Mouse (Mus musculus) layer of hippocampus, postnatal 14 days (tissue): ENCODE measurements around the gene Dixdc1. TPM values are rescaled to one million over a fixed set of nuclear protein-coding genes. Genes with fewer than 3 reads are reported as not detected.

Source experiments
- DNase-seq, 2 experiments: peaks; one replicate each; pipeline ENCODE4 v3.0.0; 2021 to 2022; ENCODE audit warnings: low spot score in 2 of 2, mixed read lengths in 1 of 2
- long read RNA-seq, 2 experiments: library from polyadenylated mRNA; stranded (forward); transcript quantifications; one replicate each; pipeline ENCODE4 v2.0.0; 2021
- total RNA-seq, 2 experiments: library from RNA; stranded (reverse); gene quantifications; 2 replicates each; pipeline ENCODE4 v1.2.3; 2021

The Dixdc1 gene
- 10 to 100 TPM; 75.2 to 79.8 TPM for total RNA-seq
- long read RNA-seq, experiment 1, full-length matches to known transcripts: 3 of 45 reads
- long read RNA-seq, experiment 1, partial matches to known transcripts: 6 of 45 reads
- long read RNA-seq, experiment 1, other reads (novel, unspliced or antisense): 36 of 45 reads
- long read RNA-seq, experiment 2, full-length matches to known transcripts: 2 of 43 reads
- long read RNA-seq, experiment 2, partial matches to known transcripts: 10 of 43 reads
- long read RNA-seq, experiment 2, other reads (novel, unspliced or antisense): 31 of 43 reads

DNA sequence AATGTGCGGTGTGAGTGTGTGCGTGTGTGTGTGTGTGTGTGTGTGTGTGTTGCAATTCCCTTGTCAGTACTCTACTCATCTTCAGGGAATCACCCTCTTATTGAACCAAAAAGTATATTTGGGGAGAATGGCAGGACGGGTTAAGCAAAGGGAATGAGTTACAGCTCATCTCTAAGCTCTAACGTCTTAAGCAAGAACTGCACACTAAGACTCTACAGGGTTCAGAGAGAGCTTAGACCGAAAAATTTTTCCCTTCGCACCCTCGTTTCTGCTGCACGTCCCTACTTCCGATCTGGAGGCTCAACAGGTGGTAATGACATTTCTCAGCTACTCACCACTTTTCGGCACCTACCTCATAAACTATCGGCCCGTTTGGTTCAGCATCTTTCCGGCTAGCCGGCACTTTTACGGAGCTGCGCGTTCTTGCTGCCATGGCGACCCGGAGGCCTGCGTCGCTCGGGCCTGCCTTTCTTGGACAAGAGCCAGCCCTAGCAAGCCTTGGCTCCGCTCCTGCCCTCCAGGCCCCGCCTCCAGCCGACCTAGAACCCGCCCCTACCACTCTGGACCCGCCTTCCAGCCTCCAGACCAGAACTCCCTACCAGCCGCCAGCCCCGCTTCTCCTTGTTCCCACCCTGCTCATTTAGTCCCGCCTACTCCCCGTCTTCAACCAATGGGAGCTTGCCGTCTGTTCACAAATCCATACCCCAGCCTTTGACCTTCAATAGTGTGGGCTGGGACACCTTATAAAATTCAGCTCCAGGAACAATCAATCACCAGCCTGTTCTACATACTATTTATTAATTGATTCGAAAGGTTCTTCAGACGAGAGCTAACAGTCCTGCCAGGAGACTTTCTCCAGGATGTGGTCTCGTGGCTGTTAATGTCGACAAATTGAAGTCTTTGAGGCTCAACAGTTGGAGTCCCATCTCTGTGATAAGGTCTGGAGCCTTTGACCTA lies at the start of gene Dixdc1:
Dixdc1 (minus strand) TSS at position 604 of the 957 bp plus-strand sequence.
- DNase-seq: peak; percentile 91

DNA sequence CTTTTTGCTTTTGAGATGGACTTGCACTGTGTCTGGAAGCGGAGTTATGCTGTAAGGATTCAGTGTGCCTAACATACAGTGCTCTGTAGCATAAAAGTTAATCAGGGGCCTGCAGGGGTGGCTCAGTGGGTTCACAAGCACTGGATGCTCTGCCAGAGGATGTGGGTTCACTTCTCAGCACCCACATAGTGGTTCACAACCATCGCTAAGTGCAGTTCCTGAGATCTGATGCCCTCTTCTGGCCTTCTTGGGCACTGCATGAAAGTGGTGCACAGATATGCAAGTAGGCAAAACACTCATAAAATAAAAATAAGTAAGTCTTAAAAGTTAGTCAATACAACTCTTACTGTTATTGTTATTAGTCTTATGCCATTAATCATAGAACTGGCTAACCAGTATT lies 42.8 kb upstream of the Dixdc1 start:
- DNase-seq: no peak

DNA sequence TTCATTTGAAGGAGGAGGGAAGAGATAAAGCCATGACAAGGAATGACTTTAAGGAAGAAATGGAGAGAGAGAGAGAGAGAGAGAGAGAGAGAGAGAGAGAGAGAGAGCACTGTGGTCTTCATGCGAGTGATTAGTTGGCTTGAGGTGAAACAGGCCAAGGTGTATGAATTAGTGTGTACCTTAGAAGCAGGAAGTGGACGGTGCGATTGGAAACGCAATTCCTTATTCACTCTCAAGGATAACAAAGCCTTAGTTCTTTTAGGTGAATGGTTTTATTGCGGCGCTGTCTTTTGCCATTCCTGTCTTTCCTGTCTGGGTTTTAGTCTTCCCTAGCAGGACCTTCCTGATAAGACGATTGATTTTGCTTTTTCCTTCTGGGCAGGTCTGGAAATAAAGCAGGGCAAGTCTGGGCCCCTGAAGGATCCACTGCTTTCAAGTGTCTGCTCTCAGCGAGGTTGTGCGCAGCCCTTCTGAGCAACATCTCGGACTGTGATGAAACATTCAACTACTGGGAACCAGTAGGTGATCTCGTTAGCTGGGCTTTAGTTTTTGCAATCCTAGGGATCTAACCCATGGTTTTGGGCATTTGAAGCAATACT lies 36.9 kb upstream of the Dixdc1 start:
- no peak for DNase-seq

DNA sequence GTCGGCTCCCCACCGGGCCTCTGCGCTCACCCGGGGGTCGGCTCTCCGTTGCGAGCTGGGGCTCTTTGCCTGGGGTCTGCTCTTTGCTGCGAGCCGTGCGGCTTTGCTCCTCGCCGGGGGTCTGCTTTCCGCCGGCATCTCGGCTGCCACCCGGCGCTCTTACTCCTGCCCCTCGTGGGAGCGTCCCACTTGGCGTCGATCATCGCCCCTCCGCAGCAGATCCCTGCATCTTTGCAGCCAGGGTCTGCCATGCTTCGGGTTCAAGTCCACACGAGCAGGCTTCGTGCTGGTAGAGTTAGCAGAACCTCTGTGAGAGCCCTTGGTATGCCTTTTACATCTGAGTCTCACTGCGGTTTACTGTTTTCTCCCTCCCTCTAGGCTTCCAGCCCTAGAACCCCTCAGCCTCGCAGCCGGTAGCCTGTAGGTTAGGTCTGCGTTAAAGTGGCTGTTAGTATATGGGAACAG lies 36.4 kb upstream of the Dixdc1 start:
- no peak for DNase-seq

DNA sequence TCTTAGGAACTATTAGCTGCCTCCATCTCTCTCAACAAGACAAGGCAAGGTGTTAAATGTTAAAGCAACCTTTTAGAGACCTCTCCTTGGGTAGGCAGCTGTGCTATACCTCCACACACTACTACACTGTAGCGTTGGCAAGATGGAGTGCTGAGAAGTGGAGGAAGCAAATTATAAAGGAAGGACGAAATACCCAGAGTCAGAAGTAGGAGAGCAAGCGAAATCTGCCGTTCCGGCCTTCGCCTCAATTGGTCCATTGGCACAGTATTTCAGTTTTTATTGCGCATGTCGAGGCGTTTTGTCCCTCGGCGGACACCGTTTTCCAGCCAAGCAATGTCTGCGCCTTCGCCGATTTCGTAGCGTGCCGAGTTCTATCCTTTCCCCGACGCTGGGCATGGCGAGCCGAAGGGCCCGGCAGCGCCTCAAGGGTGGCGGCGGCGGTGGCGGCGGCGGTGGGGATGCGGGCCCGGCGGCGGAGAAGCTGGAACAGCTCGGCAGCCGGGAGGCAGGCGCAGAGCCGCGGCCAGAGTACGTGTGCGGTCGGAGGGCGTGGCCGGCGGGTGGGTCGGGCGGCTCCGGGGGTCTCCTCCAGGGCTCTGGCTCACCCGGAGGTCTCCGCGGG lies 35.8 kb upstream of the Dixdc1 start, which contains the start of the genes Alg9 and 1110032A03Rik:
Alg9 (plus strand) TSS at position 29 of the 622 bp plus-strand sequence.
1110032A03Rik (minus strand) TSS at position 530 of the 622 bp plus-strand sequence.
- peak; percentile 87 to 90 for DNase-seq

DNA sequence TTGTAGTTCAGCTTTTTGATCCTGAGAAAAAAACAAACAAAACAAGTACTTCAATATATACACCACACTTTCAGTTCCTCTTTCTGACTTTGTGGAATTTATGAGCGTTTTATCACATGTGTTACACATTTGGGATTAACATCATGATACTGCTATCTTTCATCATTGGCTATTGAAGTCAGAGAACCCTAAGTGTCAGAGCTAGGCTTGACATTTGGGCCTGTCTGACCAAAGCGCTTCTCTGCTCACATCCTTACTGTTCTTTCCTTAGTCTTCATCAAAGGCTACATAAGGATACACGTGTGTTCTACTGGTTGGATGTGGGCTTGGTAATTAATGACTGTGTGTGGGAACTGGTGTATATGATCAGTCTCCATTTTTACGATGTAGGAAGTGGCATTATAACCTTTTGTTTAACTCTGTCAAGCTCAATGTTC lies 34.7 kb upstream of the Dixdc1 start:
- DNase-seq: no peak

DNA sequence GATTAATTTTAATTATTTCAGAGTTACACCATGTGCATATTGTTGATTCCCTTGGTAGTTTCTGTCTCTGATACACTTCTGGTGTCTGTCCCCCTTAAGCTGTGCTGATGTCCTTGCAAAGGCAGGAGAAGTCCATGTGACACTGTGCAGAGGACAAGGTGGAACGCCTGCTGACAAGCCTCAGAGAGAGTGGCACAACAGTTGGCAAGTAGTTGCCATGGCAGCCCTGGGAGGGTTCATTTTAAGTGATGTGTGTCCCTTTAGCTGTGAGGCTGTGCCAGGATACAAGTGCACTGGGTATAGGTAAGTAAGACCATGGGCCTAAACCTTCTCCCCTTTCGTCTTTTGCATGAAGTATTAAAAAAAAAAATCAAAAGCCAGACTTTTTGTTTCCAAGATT lies 30.7 kb upstream of the Dixdc1 start:
- no peak for DNase-seq

DNA sequence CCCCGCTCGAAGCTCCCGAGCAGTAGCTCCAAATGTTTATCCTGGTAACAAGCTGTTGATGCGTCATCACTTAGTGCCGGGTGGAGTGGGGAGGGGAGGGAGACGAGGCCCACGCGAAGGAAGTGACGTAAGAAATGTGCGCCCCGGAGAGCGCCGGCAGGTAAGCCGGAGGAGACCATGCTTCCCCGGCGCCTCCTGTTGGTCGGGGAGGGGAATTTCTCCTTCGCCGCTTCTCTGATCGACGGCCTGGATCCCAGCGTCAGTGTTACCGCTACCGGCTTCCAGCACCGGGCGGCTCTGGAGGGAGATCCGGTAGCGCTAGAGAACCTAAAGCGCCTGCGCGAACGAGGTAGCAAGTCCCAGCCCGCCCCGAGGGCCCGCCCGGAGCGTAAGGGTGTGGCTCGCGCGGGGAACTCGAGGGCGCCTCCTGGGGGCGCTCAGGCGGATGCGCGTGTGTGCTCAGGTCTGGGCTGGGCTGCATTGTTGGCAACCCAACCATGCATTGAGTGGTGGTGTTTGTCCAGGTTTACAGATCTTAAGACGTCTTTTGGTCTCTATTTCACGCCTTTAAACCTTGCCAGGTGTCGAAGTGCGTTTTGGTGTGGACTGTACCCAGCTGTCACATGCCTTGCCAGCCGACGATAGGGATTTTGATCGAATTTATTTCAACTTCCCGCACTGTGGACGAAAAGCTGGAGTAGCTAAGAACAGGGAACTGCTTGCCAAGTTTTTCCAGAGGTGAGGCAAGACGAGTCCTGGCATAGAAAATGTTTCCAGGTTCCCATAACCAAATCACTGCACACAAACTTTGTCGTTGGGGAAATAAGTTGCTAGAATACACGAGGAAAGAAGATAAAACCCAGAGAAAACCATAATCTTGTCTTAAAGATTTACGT lies 29.0 kb upstream of the Dixdc1 start, which contains the start of gene Fdxacb1:
Fdxacb1 (plus strand) TSS at position 130 of the 896 bp plus-strand sequence.
- peak; percentile 98 to 99 for DNase-seq

DNA sequence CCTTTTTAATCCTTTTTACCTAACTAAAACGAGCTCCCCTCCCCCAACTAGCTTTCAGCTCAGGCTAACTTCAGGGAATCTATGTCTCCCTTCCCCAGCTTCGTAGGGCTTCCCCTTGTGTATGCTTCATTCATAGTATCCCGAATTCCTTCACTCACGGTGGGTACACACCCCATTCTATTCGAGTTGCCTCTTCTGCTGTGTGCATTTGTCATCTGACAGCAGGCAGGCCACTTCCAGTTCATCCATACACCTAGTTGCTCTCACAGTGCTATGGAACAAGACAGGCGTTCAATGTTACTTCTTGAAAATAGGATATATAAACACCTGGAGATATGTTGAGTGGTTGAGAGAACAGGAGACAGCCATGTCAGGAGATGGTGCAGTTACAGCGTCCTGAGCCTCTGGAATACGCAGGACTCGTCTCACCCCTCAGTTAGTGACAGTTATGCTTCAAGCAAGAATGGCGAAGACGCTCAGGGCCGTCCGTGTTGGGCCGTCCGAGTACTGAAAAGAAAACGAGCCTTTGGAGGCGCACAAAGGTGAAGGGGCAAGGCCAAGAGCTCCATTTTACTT lies 28.3 kb upstream of the Dixdc1 start:
- DNase-seq: no peak

DNA sequence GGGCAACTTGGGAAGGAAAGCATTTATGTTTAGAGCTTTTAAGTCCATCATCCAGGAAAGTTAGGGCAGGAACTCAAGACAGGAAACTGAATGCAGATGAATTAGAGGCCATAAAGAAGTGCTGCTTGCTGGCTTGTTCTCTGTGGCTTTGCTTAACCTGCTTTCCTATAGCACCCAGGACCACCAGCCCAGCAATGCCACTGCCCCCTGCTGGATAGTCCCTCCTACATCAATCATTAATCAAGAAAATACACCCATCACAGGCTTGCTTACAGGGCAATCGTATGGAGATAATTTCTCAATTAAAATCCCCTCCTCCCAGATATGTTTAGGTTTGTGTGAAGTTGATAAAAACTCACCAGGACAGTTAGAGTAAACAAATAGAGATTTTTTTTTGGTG lies 24.0 kb upstream of the Dixdc1 start:
- DNase-seq: no peak

DNA sequence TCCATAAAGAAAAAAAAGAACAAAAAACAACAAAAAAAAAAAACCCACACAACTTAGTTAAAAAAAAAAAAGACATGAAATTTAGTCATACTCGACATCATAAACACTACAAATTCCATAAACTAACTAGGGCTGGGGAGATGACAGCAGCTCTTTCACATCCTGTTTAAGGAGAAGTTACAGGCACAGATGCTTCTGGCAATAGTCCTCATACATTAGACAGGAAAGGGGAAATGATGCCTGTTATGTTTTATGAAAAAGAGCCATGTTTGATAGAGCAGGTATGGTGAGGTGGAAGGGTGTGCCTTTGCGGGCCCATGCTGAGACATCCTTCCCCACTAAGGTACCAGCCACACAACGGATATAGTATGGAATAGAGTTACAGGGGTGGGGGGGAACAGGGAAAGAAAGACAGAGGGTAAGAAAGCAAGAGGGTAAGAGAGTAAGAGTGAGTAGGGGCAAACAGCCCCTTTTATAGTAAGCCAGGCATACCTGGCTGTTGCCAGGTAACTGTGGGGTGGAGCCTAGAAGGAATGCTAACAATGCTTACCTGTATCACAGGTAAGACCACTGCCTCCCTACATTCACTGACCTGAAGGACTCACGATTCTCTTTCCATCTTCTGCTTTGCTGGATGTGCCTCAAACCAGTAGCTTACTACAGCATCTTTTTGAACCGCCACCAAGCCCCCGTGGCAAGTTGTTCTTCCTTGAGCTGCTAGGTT lies 22.4 kb upstream of the Dixdc1 start:
- DNase-seq: no peak

DNA sequence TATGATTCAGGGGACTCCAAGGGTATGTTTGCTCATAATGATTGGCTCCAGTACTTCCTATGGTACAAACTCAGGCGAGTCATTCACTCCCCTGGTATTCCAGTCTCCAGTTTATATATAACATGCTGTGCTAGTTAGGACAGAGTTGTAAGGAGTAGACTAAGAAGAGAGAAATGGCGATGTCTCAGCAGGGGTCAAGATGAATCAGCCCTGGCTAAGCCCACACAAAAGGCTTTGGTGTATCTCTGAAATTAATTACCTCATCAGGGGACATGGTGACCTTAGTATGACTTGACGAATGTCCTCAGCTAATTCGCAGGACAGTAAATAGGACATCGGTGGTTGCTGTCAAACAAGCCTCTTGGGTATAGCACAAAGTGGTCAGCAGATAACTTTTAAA lies 17.4 kb upstream of the Dixdc1 start:
- no peak for DNase-seq

DNA sequence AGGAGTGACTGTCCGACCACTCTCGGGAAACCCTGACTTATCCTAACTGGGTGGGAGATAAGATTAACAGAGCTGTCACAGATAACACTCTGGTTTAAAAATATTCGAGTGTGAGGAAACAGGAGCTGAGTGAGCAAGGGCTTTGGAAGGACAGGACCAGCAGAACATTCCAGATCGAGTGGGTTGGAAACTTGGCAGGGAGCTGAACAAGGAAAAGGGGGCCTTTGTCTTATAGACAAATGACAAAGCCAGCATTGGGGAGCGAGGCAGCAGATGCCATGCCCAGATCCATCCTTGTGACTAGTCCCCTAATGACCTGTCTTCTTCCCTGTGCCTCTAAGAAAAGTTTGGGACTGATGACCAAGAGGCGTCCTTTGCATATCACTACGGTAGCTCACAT lies 14.6 kb upstream of the Dixdc1 start:
- DNase-seq: no peak

DNA sequence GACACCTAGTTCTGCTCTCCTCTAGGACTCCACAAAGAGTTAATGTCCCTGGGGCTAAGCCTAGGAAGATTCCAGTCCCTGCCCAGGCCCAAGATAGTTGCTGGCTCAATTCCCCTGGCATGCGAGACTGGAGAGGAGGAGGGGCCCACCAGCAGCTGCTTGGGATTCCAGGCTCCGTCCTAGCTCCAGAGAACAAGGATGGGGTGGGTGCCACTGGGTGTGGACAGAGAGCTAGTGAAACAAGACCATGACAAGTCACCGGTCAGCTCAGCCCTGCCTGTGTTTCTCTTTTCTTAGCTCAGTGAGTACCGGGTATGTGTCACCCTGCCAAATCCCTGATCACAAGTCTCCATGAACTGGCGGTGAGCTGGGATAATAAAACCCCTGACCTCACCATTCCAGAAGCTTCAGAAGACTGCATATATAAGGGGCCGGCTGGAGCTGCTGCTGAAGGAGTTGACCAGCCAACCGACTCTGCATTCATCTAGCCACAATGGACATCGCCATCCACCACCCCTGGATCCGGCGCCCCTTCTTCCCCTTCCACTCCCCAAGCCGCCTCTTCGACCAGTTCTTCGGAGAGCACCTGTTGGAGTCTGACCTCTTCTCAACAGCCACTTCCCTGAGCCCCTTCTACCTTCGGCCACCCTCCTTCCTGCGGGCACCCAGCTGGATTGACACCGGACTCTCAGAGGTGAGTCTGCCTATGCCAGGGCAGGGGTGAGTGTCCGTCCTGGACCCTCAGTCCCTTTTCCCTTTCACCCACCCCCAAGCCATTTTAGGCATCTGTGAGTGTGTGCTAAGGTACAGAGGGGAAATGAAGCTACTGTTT lies 13.7 kb upstream of the Dixdc1 start:
- DNase-seq: peak; percentile 56 to 78

DNA sequence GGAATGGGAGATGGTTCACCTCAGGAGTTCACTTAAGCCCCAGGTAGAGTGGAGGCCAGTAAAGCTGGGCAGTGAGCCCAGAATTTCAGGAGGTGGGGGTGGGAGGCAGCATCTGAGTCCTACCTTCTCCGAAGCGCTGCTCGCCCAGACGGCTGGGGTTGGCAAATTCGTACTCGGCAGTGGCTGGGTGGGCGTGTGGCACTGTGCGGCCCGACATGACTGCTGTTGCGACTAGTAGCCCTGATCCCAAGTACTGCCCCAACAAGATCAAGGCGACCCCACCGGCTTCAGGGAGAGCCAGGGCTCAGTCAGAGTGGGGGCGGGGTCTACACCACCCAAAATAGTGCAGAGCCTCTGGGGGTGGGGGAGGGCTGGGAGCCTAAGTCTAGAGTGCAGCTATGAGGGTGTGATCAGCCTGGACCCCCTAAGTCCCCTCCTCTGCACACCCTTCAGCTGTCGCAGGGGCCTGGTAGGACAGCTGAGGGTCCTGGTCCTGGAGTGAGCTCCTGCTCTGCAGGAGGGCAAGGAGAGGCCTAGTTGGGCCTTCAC lies 12.8 kb upstream of the Dixdc1 start, which contains the start of gene Hspb2:
Hspb2 (minus strand) TSS at position 301 of the 549 bp plus-strand sequence.
- DNase-seq: no peak

DNA sequence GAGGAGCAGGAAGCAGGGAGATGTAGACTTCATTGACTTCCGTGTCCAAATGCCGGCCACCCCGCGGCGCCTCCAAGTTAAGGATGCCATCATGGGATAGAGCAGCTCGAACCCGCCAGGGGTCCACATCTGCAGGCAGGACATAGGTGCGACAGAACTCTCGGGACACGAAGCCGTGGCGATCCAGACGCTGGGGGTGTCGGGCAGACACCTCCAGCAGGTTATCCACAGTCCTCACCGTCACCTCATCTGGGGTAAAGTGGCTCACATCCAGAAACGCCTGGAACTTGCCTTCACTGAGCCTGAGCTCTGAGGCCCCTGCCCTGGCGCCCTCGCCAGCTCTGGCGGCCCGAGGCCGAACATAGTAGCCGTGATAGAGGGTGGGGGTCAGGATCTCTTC lies 12.0 kb upstream of the Dixdc1 start, which contains the start of gene Cryab:
Cryab (plus strand) TSS at position 3 of the 400 bp plus-strand sequence.
- DNase-seq: no peak

DNA sequence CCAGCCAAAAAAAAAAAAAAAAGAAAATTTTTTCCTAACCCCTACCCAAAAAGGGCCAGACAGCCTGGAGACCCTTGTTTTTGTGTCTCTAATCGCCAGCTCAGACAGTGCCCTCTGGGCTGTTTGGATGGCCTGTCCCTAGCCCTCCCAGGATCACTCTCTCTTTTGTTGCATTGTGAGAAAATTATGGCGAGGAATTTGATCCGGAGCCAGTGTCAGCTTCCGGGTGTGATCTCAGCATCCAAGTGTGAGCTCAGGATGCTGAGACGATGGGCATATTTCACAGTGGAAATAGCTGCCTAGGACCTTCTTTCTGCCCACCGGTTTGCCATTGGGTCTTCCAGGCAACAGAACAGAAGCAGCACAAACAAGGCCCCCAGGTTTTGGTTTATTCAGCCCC lies 11.4 kb upstream of the Dixdc1 start:
- DNase-seq: no peak
